Mouse (Mus musculus): ENCODE data around the gene 2610507B11Rik.
A peak's percentile ranks its signal among the peaks of the same experiment; 100 is the strongest.

2610507B11Rik gene

DNA sequence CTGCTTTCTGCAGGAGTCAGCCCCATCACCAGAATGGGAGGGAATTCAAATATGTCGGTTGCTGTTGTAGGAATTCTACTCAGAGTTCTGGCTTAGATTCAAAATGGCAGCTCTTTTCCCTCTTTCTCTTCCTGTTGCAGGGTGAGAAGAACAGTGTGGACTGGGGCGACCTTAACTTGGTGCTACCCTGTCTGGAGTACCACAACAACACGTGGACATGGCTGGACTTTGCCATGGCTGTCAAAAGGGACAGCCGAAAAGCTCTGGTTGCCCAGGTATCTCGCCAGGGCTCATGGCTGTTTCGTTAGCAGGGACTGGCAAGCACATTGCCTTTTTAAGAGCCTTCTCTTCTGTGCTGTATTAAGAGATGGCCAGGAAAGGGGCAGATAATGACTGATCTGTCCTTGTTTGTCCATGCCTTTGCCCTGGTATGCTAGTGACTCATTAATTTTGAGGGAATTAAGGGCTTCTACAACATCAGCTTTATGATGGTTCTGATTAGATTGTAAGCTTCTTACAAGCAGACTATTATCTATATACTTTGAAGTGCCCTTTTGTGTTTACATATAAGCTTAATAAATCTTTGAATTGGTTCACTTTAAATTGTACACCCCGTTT is 27.7 kb downstream of the 2610507B11Rik start:
- DNase-seq (ENCODE audit: low read depth, low spot score): no peak

DNA sequence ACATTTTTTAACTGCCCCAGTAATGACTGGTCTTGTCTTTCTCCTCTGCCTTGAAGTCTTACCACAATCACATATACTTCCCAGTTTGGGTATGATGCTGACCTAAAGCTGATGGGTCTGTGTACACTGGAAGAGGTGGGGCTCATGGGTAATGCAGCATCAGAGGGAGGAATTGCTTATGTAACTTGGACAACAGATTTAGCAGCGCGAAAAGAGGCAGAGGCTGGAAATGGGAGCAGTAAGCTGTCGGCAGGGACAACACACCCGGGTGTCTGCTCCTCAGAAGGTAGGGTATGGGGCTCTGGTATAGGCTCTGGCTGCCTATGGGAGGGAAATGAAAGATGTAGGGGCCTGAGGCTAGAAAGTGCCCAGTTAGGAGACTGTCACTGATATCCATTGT is 29.1 kb downstream of the 2610507B11Rik start, which contains the start of gene BC030499:
TSS of gene BC030499 (plus strand) at position 188 of the 400 bp plus-strand sequence.
- no peak for DNase-seq (ENCODE audit: low read depth, low spot score)

DNA sequence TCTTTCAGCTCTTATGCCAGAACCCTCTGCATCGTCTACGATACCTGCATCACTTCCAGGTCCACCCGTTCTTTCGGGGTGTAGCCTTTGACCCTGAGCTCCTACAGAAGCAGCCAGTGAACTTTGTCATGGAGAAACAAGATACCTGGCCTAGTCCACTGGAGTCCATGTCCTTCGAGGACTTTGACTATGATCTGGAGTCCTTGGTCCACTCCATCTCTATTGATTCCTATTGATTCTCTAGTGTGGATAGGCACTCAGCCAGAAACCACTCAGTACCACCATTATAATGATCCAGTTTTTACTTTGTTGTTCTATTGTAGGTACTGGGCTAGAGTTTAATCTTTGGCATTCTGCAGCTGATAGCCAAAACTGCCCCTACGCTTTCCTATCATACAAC is 33.0 kb downstream of the 2610507B11Rik start:
- no peak for DNase-seq (ENCODE audit: low read depth, low spot score)

- no peak for DNase-seq (ENCODE audit: low read depth, low spot score)
Observed at GRCm38 (mm10) chr11:78300917-78301316, 39.4 kb downstream of the 2610507B11Rik start.

DNA sequence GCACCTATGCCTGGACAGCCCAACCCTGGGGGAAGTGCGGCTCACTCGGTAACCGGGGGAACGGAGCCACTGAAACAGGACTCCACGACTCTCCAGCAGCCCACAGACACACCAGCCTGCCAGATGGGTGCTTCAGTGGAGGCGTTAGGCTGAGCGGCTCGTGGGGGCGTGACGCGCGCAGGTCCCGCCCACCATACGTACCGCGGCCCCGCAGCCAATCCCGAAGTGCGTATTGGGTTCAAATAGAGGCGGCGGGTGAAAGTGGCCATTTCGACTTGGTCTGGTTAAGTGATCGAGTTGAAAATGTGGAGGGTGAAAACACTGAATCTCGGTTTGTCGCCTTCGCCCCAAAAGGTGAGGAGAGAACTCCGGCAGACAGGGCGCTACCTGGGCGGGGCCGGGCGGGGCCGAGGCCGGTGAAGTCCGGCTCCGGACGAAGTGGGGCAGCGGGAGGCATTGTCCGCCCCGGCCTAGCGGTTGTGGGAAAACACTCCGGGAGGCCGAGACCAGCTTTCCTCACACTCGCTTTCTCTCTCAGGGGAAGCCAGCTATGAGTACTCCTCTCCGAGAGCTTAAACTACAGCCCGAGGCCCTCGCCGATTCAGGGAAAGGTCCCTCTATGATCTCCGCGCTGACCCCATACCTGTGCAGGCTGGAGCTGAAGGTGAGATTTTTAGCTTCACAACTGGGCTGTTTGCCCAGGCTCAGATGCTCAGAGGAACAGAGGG is 40.0 kb downstream of the 2610507B11Rik start, which contains the start of gene Spag5:
TSS of gene Spag5 (plus strand) at position 173 of the 728 bp plus-strand sequence.
- peak; percentile 61 for DNase-seq (ENCODE audit: low read depth, low spot score)

GRCm38 (mm10) chr11:78305272-78305671 is 43.7 kb downstream of the 2610507B11Rik start:
- no peak for DNase-seq (ENCODE audit: low read depth, low spot score)

DNA sequence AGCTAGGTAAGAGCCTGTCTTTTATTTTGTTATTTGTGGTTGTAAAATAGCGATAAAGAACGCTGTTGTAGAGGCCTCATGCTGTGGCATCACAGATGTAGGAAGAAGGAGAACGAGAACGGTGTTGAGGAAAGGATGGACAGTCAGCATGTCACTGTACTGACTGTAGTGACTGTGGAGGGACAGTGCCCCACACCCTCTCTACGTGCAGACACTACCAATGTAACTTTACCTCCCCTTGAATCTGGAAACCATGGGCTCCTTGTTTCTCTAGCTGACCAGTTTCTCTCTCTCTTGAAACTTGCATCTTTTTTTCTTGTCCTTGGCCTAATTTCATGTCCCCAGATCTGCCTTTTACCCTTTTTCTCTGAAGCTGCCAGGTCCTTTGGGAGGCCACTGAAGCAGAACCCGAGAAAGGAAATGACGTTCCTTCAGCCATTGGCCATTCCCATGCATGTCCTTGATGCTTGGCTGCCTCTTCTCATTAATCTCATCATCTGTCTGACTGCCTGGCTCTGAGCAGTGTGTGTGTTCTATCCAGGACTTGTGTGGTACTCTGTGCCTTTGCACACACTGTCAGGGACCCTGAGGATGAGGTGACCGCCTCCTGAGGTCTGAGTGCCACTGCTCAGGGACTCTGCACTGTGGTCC is 49.4 kb downstream of the 2610507B11Rik start:
- DNase-seq (ENCODE audit: low read depth, low spot score): no peak

GRCm38 (mm10) chr11:78313662-78314061 is 52.1 kb downstream of the 2610507B11Rik start:
- no peak for DNase-seq (ENCODE audit: low read depth, low spot score)

- no peak for DNase-seq (ENCODE audit: low read depth, low spot score)
Observed at GRCm38 (mm10) chr11:78318411-78318810, 56.9 kb downstream of the 2610507B11Rik start.

DNA sequence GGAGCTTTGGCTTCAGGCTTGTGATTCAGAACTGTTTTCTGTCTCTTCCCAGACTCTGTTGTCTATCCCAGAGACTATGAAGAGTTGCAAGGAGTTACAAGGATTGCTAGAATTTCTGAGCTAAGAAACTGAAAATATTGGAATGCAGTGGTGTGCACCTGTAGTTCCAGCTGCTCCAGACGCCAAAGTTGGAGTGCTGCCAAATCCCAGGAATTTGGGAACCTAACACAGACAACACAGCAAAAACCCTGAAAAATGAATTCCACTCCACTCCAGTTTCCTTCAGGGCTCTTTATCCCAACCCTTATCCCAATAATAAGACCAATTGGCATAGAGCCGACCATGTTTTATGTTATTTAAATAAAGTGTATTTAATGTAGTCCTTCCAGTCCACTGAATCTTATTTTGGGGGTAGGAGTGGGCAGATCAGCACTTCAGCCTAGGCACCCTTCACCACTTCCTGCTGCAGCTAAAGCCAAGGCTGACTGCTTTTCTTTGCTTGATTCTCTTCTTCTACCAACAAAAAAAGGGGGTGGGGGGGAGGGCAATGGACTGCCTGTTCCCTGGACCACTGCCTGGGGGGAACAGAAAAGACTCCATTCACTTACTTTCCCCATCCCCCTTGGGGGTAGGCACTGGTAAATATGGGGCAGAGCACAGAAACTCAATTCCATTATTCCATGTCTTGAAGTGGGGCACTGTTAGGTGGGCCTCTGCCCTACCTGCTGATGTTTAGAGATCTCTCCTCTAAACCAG is 60.7 kb downstream of the 2610507B11Rik start:
- no peak for DNase-seq (ENCODE audit: low read depth, low spot score)

GRCm38 (mm10) chr11:78322860-78323259 is 61.3 kb downstream of the 2610507B11Rik start, which contains the start of gene Aldoc:
Gene Aldoc (plus strand): TSS chr11:78322968.
- no peak for DNase-seq (ENCODE audit: low read depth, low spot score)

DNA sequence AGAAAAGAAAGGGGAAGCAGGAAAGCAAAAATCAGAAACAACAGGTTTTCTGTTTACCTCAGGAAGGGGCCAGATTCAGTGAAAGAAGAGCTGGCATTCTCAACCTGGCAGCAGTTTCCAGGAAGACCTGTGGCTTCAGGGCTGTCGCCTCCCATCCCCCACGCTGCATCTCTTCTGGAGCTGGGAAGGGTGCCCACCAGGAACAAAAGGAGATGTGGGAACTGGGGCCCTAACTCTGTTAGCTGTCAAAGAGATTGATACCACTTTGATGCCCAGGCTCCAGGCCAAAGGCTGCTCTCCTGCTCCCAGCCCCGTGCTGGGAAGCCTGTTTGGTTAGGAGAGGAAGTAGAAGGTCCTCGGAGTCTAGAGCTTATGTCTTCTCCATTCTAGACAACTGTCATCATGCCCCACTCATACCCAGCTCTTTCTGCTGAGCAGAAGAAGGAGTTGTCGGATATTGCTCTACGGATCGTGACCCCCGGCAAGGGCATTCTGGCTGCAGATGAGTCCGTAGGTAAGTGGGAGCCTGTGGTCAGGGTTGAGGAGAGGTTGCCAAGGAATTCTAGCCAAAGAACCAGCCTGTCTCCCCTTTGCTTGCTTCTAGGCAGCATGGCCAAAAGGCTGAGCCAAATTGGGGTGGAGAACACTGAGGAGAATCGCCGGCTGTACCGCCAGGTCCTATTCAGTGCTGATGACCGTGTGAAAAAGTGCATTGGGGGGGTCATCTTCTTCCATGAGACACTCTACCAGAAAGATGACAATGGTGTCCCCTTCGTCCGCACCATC is 62.6 kb downstream of the 2610507B11Rik start:
- no peak for DNase-seq (ENCODE audit: low read depth, low spot score)

DNA sequence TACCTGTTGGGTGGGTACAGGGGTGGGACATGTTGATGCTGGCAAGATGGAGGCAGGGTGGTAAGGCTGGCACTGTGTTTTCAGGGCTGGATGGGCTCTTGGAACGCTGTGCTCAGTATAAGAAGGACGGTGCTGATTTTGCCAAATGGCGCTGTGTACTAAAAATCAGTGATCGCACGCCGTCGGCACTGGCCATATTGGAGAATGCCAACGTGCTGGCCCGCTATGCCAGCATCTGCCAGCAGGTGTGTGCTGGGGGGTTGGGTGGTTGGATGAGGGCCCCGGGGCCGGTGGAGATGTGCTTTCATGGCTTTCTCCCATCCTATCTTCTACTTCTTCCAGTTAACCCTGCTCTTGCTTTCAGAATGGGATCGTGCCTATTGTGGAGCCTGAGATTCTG is 63.4 kb downstream of the 2610507B11Rik start:
- no peak for DNase-seq (ENCODE audit: low read depth, low spot score)

- DNase-seq (ENCODE audit: low read depth, low spot score): no peak
Observed at GRCm38 (mm10) chr11:78327215-78327614, 65.7 kb downstream of the 2610507B11Rik start.

GRCm38 (mm10) chr11:78327634-78328511 is 66.3 kb downstream of the 2610507B11Rik start, which contains the start of gene Pigs:
Gene Pigs (plus strand): TSS chr11:78328415.
- DNase-seq (ENCODE audit: low read depth, low spot score): peak; percentile 80

GRCm38 (mm10) chr11:78328512-78329056 is 67.0 kb downstream of the 2610507B11Rik start:
- no peak for DNase-seq (ENCODE audit: low read depth, low spot score)

DNA sequence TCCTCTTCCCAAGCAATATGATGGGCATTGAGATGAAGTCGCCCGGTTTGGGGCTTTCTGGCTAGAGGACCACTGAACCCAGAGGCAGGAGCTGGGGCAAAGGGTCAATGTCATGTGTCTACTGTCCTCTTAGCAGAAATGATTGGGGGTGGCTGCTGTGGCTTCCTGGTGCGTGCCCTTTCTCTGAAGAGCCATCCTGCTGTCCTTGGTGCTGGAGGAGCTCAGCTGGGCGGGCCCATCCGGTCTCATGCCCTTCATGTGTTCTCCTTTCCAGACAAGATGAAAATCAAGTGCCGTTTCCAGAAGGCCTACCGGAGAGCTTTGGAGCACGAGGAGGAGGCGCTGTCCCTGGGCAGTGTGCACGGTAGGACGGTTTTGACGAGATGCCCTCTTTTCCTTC is 71.1 kb downstream of the 2610507B11Rik start:
- no peak for DNase-seq (ENCODE audit: low read depth, low spot score)

GRCm38 (mm10) chr11:78333992-78334391 is 72.4 kb downstream of the 2610507B11Rik start:
- DNase-seq (ENCODE audit: low read depth, low spot score): no peak

- DNase-seq (ENCODE audit: low read depth, low spot score): no peak
Observed at GRCm38 (mm10) chr11:78337040-78337439, 75.5 kb downstream of the 2610507B11Rik start.
